Mouse (Mus musculus) limb, embryonic 14.5 days (tissue): ENCODE results near the gene Lrp6. TPM values are rescaled to one million over a fixed set of nuclear protein-coding genes. Genes with fewer than 3 reads are reported as not detected.

Experiments used
- ATAC-seq: fragments of 200-750 bp; cut with Nextera tagmentation; 2 replicates; pipeline ENCODE4 v1.8.0; 2017; ENCODE audit warnings: low read depth, moderate number of reproducible peaks, moderate TSS enrichment; ENCODE audit not compliant: low FRiP score
- DNase-seq: peaks from one replicate; pipeline ENCODE4 v3.0.0-alpha.2; 2015; ENCODE audit warnings: low spot score
- H3K27ac ChIP-seq: fragments of 300-500 bp; sonication (generic); replicated peaks from 2 replicates; pipeline ENCODE4 v1.5.1; 2014; ENCODE audit warnings: low read depth, mild to moderate bottlenecking, low read length, moderate library complexity, mixed read lengths
- H3K27me3 ChIP-seq: fragments of 300-500 bp; sonication (generic); 2 replicates; pipeline ENCODE4 v1.6.1; 2014; ENCODE audit warnings: low read length, mixed read lengths; ENCODE audit not compliant: control insufficient read depth, insufficient read depth
- H3K36me3 ChIP-seq: fragments of 300-500 bp; sonication (generic); 2 replicates; pipeline ENCODE4 v1.6.1; 2014; ENCODE audit warnings: mild to moderate bottlenecking, low read length, moderate library complexity, mixed read lengths; ENCODE audit not compliant: control insufficient read depth, insufficient read depth
- H3K4me1 ChIP-seq: fragments of 300-500 bp; sonication (generic); 2 replicates; pipeline ENCODE4 v1.6.1; 2014; ENCODE audit warnings: antibody characterized with exemption, low read length, mixed read lengths; ENCODE audit not compliant: control insufficient read depth, insufficient read depth
- H3K4me2 ChIP-seq: fragments of 300-500 bp; sonication (generic); replicated peaks from 2 replicates; pipeline ENCODE4 v1.6.1; 2014; ENCODE audit warnings: low read depth, mild to moderate bottlenecking, low read length, moderate library complexity; ENCODE audit not compliant: severe bottlenecking
- H3K4me3 ChIP-seq: fragments of 300-500 bp; sonication (generic); replicated peaks from 2 replicates; pipeline ENCODE4 v1.5.1; 2014; ENCODE audit warnings: low read length
- H3K9ac ChIP-seq: fragments of 300-500 bp; sonication (generic); 2 replicates; pipeline ENCODE4 v1.6.1; 2014; ENCODE audit warnings: mild to moderate bottlenecking, low read depth, low read length, moderate library complexity; ENCODE audit not compliant: severe bottlenecking
- H3K9me3 ChIP-seq: fragments of 300-500 bp; sonication (generic); 2 replicates; pipeline ENCODE4 v1.6.1; 2016; ENCODE audit warnings: low read length; ENCODE audit not compliant: control insufficient read depth
- POLR2A ChIP-seq: fragments of 200-500 bp; IDR thresholded peaks from 2 replicates; pipeline ENCODE4 v1.8.0; 2012; ENCODE audit warnings: inconsistent platforms, mild to moderate bottlenecking, moderate library complexity, borderline replicate concordance; ENCODE audit not compliant: insufficient read depth, insufficient read length; ENCODE audit errors: extremely low read depth
- WGBS: fragments of 180-500 bp; shearing (Covaris S2); extraction: QIAGEN DNeasy Blood & Tissue Kit; methylation state at CpG from one replicate; pipeline ENCODE4 v1.1.7; 2014; 5-methylcytosine and 5-hydroxymethylcytosine counted together
- polyA plus RNA-seq, 2 experiments: library from polyadenylated mRNA; depleted of rRNA in 1 of 2; stranded (reverse) in 1 of 2; unstranded in 1 of 2; fragments of >200 nt; fragmentation: Nextera tagmentation in 1 of 2; extraction: Ambion mirVana in 1 of 2; gene quantifications; 2 replicates each; pipeline versions ENCODE4 v1.2.1 to v1.2.3; 2012 to 2014

Gene Lrp6
- polyA plus RNA-seq, 2 experiments = 39.5 to 42.7 TPM

- Histone ChIP-seq H3K4me2 (no peak overlapping the region), H3K9me3 (no peaks in the 10 kb centered on the region), H3K27ac (no peak overlapping the region), H3K4me1 (peaks cover 34% of the 10 kb centered on the region), H3K4me3 (no peak overlapping the region), H3K27me3 (no peaks in the 10 kb centered on the region), H3K36me3 (peaks cover 12% of the 10 kb centered on the region), H3K9ac (no peak overlapping the region)
- DNase-seq (no peak), ATAC-seq (peak; percentile 38; the same call in 1 of the 2 replicates)
- no peak for TF ChIP-seq POLR2A
- WGBS = 57% methylated on average over 4 of the region's 4 CpGs
Measured at GRCm38 (mm10) chr6:134515416-134515815, 51.3 kb downstream of the Lrp6 start.

- WGBS = 79% methylated on average over 3 of the region's 3 CpGs
- H3K27me3 ChIP-seq = no peaks in the 10 kb centered on the region
- H3K36me3 ChIP-seq = peaks cover 4% of the 10 kb centered on the region
- H3K4me1 ChIP-seq = peaks cover 36% of the 10 kb centered on the region
- no peak for ATAC-seq
- no peak for TF ChIP-seq POLR2A
- no peak for DNase-seq
- H3K9ac ChIP-seq = no peak overlapping the region
- H3K4me3 ChIP-seq = no peak overlapping the region
- H3K27ac ChIP-seq = no peak overlapping the region
- H3K9me3 ChIP-seq = no peaks in the 10 kb centered on the region
- no peak overlapping the region for H3K4me2 ChIP-seq
Measured at GRCm38 (mm10) chr6:134513896-134514510, 52.8 kb downstream of the Lrp6 start.

- Histone ChIP-seq H3K27ac (no peak overlapping the region), H3K4me1 (peaks cover 36% of the 10 kb centered on the region)
- no peak for ATAC-seq
Measured at GRCm38 (mm10) chr6:134513011-134513410, 53.8 kb downstream of the Lrp6 start.

GRCm38 (mm10) chr6:134512478-134512877, 54.3 kb downstream of the Lrp6 start:
- H3K4me1 ChIP-seq = peaks cover 35% of the 10 kb centered on the region
- H3K36me3 ChIP-seq = peaks cover 7% of the 10 kb centered on the region
- no peak overlapping the region for H3K9ac ChIP-seq
- no peak overlapping the region for H3K27ac ChIP-seq
- DNase-seq (no peak), ATAC-seq (no peak)
- no peaks in the 10 kb centered on the region for H3K9me3 ChIP-seq
- no peak overlapping the region for H3K4me2 ChIP-seq
- 38% methylated on average over 2 of the region's 2 CpGs for WGBS
- H3K27me3 ChIP-seq = no peaks in the 10 kb centered on the region
- TF ChIP-seq POLR2A = no peak
- no peak overlapping the region for H3K4me3 ChIP-seq

More at GRCm38 (mm10) chr6:134513011-134513410, 53.8 kb downstream of the Lrp6 start:
- H3K9me3 ChIP-seq = no peaks in the 10 kb centered on the region
- H3K36me3 ChIP-seq = peaks cover 4% of the 10 kb centered on the region
- DNase-seq = no peak
- H3K4me2 ChIP-seq = no peak overlapping the region
- no peak overlapping the region for H3K9ac ChIP-seq
- H3K4me3 ChIP-seq = no peak overlapping the region
- no peak for TF ChIP-seq POLR2A
- no peaks in the 10 kb centered on the region for H3K27me3 ChIP-seq
- 77% methylated on average over 6 of the region's 6 CpGs for WGBS

GRCm38 (mm10) chr6:134511118-134511517, 55.6 kb downstream of the Lrp6 start:
- Histone ChIP-seq H3K9me3 (no peaks in the 10 kb centered on the region), H3K27ac (no peak overlapping the region), H3K9ac (no peak overlapping the region), H3K36me3 (peaks cover 21% of the 10 kb centered on the region), H3K4me3 (no peak overlapping the region), H3K4me2 (no peak overlapping the region), H3K27me3 (no peaks in the 10 kb centered on the region), H3K4me1 (peaks cover 24% of the 10 kb centered on the region)
- TF ChIP-seq POLR2A = no peak
- ATAC-seq (no peak), DNase-seq (no peak)

GRCm38 (mm10) chr6:134510280-134510679, 56.5 kb downstream of the Lrp6 start:
- peaks cover 25% of the 10 kb centered on the region for H3K36me3 ChIP-seq
- no peak for ATAC-seq
- H3K27me3 ChIP-seq = no peaks in the 10 kb centered on the region
- H3K9me3 ChIP-seq = no peaks in the 10 kb centered on the region
- H3K27ac ChIP-seq = no peak overlapping the region
- no peak for TF ChIP-seq POLR2A
- peaks cover 24% of the 10 kb centered on the region for H3K4me1 ChIP-seq
- no peak overlapping the region for H3K4me3 ChIP-seq
- no peak for DNase-seq
- no peak overlapping the region for H3K9ac ChIP-seq
- no peak overlapping the region for H3K4me2 ChIP-seq
- 40% methylated on average over 2 of the region's 2 CpGs for WGBS
